Mouse (Mus musculus): Measurements from ENCODE around the gene Scn7a.

Gene Scn7a

DNA sequence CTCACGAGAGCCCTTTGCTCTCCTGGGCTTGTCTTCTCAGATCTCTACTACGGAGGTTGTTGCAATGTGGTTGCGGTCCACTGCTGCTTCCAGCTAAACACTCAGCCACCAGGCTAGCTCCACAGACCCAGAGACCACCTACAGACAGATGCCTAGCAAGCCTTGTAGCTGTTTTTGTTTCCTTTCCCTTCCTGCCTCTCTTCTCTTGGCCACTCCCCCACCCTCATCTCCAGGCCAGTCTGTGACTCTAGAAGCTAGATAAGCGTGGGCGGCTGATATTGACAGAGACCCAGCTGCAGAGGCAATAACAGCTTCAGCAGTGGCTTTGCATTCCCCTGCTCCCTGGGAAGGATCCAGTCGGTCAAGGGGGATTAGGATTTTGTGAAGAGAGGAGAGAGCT lies at the start of gene Scn7a:
TSS of gene Scn7a (minus strand) at position 150 of the 400 bp plus-strand sequence.
- WGBS = 49% methylated on average over 6 of the region's 6 CpGs

DNA sequence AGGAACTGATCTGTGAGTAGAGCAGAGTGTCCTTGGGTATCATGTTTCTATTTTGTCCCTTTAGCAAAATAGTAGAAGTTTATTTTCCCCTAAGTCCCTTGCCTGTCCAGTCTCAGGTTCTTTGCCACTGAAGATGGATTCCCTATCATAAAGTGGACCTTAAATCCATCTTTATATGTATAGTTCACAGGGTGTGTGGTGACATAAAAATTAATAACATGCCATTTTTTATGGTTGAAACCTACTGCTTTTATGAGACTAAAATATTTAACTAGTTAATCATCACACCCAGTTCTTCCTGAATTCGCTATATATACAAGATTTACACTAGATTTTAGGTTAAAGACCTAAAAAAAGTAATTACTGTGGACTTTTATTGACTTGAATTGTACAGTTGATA lies 43.0 kb upstream of the Scn7a start:
- 90% methylated on average over 1 of the region's 1 CpGs for WGBS

DNA sequence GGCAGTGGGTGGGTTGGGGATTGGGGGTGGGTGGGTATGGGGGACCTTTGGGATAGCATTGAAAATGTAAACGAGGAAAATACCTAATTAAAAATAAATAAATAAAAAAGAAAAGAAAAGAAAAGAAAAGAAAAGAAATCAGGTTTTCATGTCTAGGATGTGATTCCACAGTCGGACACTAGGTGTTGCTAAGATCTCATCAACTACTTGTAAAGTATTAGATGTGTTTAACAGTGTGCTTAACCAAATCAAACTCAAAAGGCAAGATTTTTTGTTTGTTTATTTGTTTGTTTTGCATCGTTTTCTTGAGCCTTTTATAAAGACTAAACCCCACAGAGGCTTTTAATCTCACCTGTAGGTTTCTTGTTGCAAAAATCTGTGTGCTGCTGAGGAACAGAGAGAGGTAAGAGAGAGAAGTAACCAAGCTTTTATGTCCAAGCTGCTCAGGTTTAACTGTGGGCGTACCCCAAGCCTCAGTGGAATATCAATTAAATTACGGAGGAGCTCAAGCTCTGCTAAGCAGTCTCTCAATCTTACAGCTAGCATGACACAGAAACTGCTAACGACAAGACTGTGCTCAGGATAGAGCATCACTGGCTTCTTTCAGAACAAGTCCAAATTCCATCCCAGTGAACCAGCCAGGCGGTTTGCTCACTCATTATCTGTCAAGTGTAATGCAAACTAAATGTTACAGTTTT lies 35.3 kb upstream of the Scn7a start:
- WGBS = 28% methylated on average over 7 of the region's 7 CpGs

DNA sequence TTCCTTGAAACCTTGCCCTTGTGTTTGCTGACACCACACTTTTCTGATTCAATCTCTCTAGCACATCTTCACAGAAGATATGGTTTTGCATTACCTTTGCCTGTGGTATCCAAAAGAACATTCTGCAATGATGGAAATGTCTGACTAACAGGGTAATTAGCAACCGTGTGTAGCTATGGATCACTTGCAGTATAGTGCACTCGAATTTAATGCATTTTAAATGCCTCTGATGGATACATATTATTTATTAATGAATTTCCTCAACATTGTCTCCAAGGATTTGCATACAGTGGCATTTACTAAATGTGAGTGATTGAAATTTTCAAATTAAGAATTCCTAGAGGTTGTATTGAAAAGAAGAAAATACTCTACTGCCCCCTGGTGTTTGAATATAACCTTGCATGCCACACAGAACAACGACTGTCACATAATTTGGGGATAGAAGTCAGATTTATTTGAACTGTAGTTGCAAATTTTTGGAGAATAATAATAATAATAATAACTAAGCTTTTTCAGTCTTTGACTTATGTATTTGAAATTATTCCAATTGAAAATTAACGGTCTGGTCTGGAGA lies 15.0 kb upstream of the Scn7a start:
- 39% methylated on average over 4 of the region's 4 CpGs for WGBS

DNA sequence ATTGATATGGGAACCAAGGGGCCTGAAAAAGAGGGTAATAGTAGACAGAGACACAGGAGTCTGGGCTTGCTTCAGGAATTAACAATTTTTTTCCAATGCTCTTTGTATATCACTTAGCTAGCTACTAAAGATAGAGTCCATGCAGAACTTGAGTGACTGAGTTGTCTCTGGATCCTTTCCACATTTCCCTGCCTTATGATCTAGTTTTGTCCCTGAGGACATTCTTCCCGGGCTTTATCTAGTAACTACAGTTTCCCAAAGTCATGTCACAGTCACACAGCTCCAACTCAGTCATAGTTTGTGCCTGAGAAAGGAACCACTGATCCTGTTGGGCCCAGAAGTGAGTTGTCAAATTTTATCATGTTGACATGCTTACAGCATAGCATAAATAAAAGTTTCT lies 12.8 kb upstream of the Scn7a start:
- WGBS = 73% methylated on average over 1 of the region's 1 CpGs

DNA sequence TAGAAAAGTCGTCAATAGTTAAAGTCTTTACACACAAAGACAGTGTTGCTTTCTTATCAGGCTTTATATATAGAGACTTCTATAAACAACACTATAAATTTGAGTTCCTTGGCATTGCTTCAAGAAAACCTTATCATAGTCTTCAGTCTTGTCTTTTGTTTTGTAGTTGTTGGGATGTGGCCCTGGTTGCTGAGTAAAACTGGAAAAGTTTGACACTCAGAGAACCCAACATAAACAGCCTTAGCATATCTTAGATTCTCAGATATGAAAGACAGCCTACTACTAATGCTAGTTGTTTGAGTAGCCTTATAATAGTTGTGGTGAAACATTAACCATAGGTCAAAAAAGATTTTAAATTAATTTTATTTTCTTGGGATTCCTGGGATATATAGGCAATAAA lies 6.9 kb upstream of the Scn7a start:
- WGBS = 83% methylated on average over 1 of the region's 1 CpGs

DNA sequence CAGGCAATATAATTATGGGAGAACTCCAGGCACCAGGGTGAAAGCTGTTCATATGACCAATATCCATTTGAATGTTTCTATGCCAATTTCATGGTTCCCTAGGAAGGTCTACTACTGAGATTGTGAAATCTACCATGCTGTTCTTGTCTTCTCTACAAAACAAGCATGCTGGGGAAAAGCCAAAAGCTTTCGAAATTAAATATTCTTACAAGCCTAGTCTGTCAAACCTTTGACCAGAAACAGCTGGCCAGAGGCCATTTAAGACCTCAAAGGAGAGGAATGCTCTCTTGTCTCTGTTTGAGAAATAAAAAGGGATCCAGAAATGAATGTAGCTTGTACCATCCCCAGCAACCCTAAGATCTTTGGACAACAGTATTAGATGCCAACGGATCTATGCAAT lies 3.8 kb downstream of the Scn7a start:
- 67% methylated on average over 2 of the region's 2 CpGs for WGBS

DNA sequence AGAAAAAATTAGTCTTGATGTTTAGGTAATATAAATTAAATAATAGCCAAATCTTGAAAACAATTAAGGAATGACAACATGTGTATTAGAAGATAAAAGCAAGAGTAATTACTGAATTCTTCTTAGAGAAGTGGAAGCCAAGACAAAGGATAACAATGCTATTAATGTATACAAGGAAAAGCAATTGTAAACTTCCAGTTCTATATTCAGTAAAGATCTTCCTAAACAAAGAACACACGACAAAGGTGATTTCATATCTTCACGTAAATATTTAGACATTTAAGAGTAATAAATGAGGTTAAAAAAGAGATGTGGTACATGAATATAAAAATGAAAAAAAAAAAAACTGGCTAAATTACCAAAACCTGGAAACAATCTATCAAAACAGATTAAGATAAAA lies 16.7 kb downstream of the Scn7a start:
- 84% methylated on average over 2 of the region's 2 CpGs for WGBS

DNA sequence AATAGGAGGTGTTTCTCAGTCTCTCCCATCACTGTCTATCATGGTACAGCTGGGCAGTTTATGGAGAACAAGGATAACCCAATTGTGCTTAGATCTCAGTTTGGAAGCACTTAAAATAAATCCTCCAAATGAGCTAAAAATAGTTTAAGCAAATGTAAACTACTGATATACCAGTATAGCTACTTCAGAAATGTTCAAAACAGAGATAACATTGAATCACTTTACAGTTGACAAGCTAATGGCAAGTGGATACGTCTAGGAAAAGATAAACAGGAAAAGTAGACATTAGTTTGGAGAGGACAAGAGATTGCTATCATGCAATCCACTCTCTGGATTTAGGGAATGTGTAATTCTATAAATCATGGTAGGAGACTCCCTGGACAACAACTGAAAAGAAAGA lies 19.5 kb downstream of the Scn7a start:
- 76% methylated on average over 1 of the region's 1 CpGs for WGBS

DNA sequence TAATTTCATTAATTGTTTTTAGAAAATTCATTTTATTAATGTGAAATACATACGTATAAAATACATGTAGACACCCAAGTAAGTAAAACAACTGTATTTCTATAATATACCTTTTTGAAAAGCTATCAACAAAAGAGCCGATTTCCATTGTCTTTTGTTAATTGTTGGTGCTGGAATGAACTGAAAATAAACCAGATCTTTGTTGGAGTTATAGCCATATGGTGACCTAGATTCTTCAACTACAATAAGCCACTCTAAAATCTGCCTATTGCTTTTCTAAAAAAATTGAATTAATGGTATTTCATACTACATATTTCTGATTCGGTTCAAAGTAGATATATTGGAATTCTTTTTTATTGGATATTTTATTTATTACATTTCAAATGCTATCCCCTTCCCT lies 56.7 kb downstream of the Scn7a start:
- WGBS = 73% methylated on average over 3 of the region's 3 CpGs

DNA sequence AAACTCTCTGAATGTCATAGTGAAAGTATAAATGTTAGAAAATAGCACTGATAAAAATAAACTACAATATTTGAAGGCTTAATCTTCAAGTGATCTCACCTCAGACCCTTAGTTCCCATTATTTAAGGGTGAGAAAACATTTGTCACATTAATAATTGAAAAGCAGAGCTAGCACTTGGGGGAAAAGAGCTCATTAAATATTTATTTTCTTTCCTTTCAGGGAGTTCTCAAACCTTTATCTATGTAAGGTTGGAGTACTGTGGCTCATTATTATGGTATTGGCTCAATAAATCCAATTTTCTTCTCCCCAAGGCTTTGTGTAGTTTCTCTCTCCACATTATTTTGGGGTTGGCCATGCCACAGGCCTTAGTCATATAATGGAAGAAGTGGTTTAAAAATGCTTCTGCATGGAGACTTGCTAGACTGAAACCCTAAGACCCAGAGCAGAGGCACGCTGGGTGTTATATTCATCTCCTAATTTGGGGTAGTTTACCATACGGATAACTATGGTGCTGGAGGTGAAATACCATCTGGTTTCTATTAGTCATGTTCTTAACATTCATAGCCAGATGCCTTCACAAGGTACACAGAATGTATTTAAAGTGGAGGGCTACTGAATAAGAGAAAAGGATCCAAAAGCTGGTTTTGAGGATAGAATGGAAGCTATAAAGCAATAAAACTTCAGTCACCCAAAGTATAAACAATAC lies 57.7 kb downstream of the Scn7a start:
- 44% methylated on average over 2 of the region's 2 CpGs for WGBS

DNA sequence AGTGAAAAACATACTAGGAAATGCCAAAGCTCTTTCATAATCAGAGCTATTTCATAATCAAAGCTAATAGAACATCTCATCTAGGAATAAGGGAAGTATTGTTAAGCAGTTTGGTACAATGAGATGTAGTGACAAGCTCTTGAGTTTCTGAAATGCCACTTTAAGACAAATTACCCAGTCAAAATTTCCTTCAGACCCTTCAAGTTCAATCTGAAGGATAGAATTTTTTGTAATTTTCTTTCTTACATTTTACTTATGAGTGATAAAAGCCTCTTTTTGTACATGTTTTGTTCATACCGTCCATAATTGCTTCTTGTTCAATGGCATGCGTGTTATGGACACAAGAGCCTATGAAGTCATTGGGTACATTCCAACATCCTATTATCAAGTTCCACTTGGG lies 72.6 kb downstream of the Scn7a start:
- WGBS = 74% methylated on average over 2 of the region's 2 CpGs

DNA sequence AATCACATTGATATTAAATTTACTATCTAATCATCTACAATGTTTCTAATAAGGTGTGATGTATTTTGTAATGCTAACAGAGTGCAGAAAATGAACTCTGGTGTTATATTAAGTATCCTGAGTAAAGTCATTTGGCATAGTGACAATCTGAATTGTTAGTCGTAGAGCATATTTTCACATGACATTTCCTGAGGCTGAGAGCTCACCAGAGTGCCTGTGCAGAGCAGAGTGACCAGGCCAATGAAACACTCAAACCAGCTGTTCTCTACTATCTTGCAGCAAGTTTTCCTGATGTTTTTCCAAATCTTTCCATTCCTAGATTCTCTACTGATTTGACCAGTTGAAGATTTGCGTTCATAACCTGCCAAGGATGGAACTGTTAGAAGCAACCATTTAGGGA lies 92.4 kb downstream of the Scn7a start:
- 77% methylated on average over 2 of the region's 2 CpGs for WGBS

DNA sequence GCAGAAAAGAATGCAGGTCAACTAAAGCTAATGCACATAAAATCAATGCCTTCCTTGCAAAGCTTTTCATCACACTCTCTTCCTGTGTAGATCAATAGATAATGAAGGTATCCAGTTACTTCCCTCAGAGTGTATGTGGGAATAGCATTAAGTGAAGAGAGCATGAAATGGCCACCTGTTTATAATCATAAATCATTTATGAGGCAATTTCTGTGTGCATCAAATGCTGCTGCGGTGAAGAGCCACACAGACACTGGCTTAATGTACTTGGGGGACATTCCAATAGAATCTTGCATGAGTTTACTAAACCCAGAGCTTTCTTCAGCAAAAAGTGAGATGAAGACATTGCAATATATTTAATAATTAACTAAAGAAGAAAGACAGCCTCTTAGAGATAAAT lies 122.7 kb downstream of the Scn7a start:
- 85% methylated on average over 1 of the region's 1 CpGs for WGBS

DNA sequence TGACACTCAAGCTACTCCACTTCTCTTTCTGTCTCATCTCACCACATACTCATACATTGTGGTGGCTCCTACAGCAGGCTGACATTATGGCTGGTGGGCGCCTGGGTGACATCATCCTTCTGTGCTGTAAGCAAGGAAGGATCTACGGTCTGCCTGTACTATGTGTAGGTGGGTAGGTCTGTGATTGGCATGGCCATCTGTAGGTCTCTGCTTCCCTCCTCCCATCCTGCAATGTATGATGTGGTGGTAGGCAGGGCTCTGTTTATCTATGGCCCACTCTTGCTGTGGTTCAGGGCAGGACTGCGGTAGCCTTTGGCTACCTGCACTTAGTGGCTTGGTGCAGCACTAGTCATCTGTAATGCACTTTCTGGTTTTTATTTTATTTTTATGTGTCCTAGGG lies 128.3 kb downstream of the Scn7a start:
- WGBS = 79% methylated on average over 3 of the region's 3 CpGs

DNA sequence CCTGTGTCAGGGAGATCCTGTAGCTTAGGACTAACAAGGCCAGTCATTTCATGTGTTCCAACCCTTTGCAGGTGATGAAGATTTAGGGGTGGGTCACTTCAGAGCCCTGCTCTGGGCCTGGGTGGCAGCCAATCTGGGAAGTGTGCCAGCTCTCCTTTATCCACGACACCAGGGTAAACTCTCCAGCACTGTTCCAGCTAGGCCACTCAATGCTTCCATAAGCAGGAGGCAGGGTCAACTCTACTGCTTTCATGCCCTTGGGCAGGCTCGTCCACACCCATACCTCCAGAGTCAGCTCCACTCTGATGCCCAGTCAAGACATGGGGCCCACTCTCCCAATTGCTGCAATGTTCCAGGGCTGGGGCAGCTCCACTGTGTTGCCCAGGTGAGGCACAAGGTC lies 129.3 kb downstream of the Scn7a start:
- 67% methylated on average over 2 of the region's 2 CpGs for WGBS

DNA sequence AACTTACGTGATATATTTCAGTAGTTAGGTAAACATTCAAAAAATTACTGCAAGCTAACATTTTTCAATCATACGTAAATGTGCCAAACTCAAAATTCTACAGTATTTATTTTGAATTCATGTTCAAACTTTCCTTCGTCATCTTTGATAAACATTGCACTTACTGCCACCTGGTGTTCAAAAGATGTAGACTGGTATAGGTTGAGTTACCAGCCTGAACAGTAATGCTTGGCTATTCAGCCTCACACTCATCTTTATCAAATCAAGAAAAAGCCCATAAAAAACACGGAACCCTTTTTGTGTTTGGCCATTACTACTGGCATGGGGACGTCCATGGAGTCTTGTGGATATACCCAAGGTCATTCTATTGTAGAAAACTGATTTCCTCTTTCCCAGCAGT lies 140.3 kb downstream of the Scn7a start:
- WGBS = 17% methylated on average over 5 of the region's 5 CpGs

DNA sequence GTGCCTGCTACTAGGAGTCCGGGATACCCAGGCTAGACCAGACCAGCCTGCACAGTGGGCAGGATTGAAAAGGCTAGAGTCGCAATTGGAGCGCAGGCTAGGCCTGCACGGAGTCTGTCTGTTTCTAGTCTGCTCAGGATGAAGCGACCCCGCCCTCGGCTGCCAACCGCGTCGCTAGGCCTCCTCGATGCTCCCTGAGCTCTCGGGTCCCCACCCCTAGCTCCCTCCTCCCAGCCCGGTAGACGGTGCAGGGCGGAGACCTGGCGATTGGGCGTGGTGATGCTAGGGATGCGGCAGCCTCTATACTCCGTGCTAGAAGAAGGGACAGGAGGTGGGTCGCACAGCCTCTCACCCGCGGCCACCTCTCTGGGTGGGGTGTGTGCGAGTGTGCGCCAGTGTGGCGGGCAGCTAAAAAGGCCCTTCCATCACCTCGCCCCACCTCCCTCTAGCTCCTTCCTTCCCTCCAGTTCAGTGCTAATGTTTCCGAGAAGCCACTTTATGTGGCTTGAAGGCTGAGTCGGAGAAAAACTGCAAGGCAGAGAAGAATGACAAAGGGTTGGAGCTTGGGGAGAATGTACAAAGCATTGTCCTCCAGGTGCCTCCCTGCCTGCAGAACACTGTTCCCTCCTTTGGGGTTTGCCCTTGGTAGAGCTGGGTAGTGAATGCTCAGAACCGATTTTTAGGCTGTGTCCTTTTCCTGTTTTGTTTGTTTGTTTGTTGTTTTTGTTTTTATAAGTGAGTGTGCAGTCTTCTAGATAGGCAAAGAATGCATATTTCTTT lies 149.9 kb downstream of the Scn7a start, which contains the start of gene Scn9a:
TSS of gene Scn9a (minus strand) at position 383 of the 780 bp plus-strand sequence.
- WGBS = 1% methylated on average over 29 of the region's 29 CpGs

DNA sequence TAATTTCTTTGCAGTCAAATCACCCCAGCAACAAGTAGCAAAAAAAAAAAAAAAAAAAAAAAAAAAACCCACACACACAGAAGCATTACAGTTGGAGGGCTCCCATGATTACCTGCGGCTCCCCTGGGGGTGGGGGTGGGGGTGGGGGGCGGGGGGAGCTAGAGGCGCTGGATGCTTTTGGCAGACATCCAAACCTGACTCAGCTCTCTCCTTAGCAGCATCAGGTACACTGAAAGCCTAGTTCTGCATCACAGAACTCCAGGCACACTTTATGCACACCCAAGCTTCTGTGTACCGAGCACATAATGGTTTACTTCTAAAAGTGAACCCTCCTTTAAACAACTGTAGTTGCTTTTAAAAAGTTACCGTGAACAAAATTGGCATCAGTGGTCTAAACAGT lies 152.0 kb downstream of the Scn7a start:
- WGBS = 6% methylated on average over 5 of the region's 5 CpGs

Measured in cerebral cortex, adult 2 months (tissue).